Mouse (Mus musculus) kidney, postnatal 36 days (tissue): ENCODE results near the gene Tmod1.

Experiments used
- DNase-seq, 2 experiments: peaks; one replicate each; pipeline ENCODE4 v3.0.0; 2021 to 2022; ENCODE audit warnings: mixed read lengths in 2 of 2

The Tmod1 gene

DNA sequence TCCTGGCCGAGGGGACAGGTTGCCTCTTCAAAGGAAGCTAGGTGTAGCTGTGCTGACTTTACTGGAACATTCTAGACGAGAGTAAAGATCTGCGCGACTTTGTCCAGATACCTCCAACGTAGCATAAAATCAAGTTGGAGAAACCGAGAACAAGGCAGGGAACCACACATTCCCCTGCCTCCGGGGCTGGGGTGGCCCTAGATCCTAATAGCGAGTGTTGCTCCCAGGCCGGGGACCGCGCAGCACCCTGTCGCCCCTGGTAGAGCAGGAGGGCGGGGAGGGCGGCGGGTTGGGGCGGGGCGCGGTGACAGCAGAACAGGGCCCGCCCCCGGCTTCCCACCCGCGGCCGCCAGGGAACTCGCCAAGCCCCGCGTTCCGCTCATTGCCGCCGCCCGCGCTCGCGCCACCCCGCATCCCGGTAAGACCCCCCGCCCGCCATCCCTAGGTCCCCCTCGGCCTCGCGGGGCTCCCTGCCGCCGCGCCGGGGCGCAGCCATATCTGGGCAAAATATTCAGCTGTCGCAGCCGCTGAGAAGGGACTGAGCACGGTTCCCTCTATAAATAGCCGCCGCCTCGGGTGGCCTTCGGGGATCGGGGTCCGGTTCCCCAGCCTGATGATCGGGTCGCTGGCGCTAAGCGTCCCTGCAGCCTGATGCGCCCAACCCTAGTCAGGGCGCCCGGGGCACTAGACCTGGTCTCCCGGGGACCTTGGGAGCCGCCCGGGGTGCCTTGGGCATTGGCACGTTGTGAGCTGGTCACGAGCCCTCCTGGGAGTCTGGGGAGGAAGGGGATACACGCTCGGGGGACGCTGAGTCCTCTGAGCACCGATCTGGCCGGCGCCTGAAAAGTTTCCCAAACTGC lies at the start of gene Tmod1:
Gene Tmod1, plus strand, starts transcription at position 44 of the 860 bp plus-strand sequence.
- peak; percentile 38 to 80 for DNase-seq

DNA sequence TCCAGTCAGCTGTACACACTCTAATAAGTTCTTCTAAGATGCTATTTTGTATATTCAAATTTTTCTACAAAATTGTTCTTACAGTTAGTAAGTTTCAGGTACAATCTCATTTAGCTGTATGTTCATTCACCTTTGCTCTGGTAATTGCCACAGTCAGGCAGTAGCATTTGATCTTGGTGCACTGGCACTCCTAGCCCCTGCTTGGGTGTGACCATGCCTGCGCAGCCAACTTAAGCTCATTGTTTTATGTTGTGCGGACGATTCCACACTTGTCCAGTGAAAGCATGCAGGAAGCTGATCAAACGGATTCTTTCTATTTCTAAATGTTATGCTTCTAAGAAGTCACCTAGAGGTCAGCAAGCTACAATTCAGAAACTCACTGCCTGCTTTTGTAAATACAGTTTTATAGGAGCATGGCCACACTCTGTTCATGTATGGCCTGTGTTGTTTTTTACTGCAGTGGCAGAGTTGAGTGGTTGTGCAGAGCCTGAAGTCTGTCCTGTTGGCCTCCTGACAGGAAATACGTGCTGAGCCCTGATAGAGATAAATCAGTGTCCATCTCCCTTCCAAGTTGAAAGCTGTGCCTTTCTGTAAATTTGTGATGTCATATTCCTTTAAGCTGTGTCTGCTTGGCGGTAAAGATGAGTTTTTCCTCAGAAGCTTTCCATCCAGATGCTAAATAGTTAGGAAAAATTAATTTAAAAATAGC lies 48.2 kb upstream of the Tmod1 start:
- DNase-seq, result no peak

DNA sequence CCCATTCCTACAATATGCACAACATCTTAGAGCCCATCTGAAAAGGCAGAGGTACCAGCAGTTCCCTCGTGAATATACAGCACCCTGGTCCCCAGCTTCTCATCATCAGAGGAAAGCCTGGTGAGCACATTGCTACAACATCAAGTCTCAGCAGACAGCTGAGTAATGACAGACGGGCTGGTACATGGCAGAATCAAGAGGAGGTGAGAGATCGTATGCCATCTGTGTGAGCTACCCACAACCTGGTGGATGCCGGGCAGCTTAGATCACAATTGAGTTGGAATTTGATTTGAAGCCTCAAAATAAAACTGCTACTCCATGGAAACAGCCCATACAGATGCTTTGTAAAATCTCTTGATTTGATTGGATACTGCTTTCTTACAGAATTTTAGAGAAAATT lies 40.2 kb upstream of the Tmod1 start:
- no peak for DNase-seq

DNA sequence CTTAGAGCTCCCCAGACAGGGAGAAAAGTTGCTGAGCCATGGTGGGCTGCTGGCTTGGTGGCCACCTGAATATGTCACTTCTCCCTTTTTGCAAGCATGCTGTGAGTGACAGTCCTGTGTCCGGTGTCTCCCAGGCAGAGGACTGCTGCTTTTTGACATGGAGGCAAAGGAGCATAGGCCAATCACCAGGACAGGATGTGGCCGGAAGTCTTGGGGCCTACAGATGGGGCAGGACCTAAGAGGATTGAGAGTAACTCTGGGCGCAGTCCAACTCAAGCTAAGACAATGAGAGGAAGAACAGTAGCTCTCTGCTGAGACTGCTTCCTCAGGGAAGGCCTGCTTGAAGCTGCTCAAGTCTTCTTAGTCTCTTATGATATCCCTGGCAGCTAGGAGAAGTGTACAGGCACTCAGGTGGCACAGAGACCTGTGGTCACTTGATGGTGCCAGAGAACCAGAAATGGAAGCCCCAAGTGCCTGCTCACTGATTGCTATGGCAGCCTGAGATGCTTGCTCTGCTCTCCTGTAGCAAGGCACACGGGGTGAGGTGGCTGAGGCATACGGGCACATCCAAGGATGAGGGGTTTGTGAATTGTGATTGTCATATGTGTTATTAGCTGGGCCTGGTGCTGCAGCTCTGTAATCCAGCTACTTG lies 30.5 kb upstream of the Tmod1 start:
- DNase-seq, result peak; percentile 15

DNA sequence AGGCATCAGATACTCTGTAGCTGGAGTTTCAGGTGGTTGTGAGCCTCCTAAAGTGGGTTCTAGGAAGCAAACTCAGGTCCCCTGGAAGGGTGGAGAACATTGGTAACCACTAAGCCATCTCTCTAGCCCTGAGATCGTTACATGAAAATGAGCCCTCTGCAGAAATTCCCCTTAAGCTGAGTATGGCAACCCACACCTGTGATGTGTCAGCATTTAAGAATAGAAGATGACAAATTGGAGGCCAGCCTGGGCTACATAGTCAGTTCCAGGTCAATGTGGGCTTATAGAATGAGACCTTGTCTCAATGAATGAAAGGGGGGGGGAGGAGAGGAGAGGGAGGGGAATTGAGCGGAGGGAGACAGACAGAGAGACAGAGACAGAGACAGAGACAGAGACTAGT lies 27.0 kb upstream of the Tmod1 start:
- DNase-seq, result no peak

DNA sequence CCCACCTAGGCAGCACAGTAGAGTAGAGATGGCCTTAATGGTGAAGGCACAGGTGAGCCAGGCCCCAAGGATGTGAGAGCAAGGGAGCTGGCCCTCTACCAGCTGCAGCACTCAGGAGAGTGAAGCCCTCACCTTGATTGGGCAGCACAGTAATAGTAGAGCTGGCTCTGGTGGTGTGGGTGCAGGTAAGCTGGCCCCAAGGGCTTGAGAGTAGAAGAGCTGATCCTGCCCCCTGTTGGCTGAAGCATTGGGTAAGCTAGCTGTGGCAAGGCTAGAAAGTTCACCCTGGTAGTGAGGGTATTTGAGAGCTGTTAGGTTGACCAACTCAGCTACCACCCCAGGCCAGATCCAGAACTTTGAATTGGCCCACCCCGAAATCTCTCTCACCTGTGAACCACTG lies 23.1 kb upstream of the Tmod1 start:
- peak in 1 of 2 experiments; percentile 26 for DNase-seq

DNA sequence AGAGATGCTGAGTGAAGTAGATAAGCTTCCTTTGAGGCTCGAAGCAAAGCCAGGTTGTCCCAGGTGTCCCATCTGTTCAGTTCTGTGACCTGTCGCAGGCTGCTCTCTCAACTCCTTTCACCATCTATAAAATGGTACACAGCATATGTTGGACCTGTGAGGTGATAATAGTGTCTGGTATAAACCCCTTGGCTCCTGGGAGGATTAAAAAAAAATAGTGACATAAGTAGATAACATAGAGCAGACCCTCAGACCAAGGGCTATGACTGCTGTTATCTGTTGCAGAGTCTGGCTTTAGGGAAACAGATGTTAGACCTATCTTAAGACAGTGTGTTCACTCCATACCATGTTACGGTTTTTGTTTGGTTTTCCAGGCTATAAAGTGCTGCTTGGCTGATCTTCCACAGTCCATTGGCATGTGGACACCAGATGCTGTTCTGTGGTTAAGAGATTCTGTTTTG lies 15.7 kb upstream of the Tmod1 start:
- DNase-seq, result no peak

DNA sequence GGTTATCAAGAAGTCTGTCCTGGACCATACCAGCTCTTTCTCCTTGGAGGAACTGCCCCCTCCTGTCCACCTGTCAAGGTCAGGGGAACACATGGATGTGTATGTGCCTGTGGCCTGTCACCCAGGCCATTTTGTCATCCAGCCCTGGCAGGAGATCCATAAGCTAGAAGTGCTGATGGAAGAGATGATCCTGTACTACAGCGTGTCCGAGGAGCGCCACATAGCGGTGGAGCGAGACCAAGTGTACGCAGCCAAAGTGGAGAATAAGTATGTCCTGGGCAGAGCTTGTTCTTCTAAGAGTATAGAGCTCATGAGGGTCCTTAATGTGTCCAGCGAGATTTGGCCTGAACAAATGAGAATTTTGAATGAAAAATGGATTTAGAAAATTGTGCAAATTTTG lies 12.8 kb upstream of the Tmod1 start:
- peak in 1 of 2 experiments; percentile 74 for DNase-seq

DNA sequence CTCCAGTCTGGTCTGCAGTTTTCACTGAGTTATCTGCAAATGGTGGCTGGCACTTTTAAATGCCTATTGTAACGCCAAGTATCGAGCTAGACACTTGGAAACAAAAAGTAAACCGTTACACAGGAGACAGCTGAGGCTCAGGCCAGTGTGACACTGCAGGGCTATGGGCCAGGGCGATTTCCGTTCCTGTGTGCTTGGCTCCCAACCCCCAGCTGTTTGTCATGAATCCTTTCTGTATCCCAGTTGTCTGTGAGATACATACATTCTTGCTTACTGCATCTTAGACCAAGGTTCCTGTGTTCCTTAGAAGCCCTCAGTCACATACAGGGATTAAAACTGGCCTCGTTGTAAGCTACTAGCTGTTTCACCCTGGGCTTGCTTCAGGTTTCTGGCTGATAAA lies 10.5 kb upstream of the Tmod1 start:
- DNase-seq, result peak in 1 of 2 experiments; percentile 37

DNA sequence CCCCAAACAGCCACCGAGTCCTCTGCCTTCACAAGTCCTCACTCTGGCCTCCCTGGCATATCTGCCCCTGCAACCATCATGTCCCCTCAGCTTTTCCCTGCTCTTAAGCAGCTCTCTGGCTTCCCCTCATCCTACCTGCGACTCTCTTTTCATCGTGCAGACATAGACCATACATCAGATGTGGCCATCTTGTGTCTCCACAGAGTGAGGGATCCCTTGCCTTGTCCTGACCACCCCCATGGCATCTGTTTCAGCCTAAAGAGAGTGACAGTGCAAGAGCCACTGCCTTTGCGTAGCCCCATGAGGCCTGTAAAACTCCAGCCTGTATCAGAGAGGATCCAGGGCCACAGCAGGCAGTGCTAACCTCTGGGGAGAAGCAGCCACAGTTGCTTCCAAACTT lies 10.0 kb upstream of the Tmod1 start:
- DNase-seq, result no peak

DNA sequence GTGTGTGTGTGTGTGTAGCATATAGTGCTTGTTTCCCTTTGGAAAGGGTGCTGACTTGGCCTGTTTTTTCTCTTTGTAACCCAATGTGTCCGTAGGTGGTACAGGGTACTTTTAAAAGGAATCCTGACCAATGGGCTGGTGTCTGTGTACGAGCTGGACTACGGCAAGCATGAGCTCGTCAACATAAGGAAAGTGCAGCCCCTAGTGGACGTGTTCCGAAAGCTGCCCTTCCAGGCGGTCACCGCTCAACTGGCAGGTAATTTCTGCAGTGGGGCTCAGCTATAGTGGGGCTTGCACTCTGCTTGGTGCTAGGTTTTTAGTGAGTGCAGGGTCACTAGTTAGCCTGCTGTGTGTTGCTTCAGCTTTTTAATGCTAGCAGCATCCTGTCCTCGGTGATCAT lies 9.2 kb upstream of the Tmod1 start:
- DNase-seq, result peak in 1 of 2 experiments; percentile 63

DNA sequence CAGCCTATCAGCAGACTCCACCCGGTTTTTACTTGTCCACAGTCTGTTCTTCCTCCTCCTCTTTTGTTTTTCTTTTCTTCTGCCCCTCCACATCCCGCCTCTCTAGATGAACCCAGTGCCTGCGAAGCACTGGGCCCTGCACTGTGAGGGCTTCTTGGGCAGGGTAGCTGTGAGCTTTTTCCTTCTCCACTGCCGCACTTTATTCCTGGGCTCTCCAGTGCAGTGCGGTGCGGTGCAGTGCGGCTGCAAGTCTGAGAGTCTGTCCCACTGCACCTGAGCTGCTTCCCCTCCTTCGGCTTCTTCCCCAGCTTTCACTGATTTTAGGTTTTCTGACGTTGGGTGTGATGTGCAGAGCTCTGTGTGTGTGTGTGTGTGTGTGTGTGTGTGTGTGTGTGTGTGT lies 6.3 kb upstream of the Tmod1 start:
- DNase-seq, result no peak

DNA sequence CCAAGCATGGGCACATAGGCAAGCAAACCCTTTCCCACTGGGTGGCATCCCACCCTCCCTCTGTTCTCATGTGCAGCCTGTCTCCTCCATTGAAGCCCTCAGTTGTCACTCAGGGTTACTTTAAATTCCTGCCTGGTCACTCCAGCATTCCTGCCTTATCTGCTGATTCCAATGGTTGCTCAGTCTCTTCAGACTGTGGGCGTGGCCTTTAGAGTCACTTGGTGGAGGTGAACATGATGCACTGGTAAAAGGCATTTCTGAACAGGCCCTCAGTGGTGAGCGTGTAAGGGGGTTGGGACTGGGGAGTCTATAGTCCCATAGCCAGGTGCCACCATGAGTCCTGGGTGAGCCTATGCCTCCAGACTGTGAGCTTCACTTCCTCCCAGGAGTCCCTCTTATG lies 5.5 kb upstream of the Tmod1 start:
- no peak for DNase-seq

DNA sequence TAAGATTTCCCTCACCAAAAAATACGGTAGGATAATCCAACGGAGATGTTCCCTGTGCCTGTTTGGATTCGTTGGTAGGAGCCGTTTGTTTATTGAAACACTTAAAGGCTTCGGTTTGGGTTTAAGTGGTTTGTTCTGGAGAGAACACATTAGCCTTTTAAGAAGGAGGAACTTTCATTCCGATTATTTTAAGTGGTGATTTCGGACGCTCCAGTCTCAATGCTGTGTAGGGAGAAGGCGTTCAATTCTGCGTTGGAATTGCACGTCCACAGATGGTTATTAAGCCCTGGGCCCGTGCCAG lies 194 bp upstream of the Tmod1 start:
- DNase-seq, result no peak

DNA sequence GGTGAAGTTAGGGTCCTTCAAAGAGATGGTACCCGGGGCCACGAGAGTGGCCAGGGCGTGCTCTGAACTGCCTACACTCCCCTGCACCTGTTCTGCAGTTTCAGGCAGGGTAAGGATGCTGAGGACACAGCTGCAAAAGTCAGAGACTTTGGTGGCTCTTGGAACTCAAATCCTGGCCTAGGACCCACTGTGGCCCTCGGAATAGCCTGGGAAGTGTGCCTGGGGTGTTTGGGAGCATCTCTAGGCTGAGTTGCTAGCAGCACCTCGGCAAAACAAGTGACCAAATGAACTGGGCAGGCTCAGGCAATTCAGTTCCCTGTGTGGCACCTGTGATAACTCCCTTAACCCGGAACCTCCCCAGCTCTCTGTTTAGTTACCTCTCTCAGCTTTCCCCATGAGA lies 1.2 kb downstream of the Tmod1 start:
- no peak for DNase-seq

DNA sequence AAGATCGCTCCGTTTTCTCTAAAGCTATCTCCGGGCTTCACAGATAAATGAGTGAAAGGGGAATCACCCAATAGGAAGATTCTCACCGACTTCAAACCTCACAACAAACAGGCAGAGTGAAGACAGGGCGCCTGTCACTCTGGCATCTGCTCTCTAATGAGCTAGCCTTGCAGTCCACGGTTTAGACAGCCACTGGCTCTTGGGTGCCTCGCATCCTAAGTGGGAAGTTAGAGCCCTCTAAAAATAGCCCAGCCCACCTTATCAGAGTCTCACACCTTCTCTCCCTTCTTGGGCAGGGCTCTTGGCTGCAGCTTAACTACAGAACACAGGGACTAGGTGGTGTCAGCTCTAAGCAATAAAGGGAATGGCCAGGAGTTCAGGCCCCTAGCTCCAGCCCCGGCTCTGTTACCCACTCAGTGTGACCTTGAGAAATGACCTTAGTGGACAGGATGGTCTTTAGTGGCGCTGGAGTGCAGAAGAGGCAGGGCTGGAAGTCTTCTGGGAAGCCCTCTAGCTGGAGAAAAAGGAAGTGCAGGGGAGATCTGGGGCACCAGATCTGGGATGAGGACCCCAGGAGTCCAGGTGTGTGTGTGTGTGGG lies 2.0 kb downstream of the Tmod1 start:
- DNase-seq, result peak in 1 of 2 experiments; percentile 43

DNA sequence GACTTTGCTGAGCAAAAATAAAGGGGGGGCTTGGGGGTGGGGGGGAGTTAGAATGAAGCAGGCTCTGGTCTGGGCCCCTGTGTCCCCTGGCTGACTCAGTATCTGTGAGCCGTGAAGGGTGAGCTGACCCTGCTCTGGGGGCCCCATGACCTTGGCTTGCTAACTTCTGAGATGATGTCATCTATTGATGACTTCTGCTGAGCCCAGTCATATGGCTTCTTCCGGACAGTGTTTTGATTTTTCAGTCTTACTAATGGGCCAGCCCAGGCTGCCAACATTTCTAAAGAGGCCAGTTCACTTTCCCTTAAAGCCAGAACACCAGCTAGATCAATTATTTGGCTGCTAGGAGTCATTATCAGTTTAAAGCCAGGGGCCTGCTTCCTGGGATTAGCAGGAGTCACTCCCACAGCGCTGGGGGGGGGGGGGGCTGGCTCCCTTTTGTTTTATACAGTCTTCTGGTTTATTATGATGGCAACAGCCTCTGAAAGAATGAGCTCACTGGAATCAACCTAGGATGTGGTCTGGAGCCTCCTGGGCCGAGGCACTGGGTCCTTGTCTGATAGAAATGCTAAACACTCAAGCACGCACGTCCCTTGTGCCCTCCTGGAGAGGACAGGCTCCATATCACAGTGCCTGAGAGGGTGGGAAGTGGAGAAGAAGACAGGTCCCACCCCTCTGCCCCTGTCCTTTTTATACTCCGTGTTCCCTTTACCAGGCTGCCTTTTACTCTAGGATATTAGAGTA lies 3.2 kb downstream of the Tmod1 start:
- no peak for DNase-seq

DNA sequence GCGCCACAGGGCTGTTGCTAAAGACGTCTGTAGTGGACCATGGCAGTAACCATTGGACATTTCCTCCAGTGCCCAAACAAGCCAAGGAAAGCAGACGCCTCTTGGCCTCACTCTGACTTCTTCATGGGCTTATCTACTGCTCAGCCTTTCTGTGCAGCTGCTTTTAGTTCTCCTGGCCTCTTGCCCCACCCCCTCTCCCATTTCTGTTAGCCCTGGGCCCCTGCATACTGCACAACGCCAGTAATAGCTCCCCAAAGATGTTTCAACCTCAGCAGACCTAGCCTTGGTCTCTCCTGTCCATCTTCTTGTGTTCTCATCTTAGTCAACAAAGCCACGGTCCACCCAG lies 3.7 kb downstream of the Tmod1 start:
- no peak for DNase-seq

DNA sequence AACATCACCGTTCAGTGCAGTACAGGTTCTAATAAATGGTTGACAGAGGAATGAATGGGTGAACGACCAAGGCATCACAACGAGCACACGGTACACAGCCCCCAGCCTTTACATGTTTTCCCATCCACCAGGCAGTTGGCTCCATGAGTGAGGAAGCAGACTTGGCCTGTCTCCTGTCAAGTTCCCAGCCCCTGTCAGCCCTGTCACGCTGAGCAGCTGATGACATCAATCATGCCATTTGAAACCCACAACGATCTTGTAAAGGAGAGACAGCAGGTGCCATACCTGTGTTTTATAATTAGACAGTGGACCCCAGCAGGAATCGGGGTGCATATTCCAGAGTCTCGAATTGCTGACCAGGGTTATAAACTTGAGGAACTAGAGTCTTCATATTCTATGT lies 4.6 kb downstream of the Tmod1 start:
- DNase-seq, result no peak

DNA sequence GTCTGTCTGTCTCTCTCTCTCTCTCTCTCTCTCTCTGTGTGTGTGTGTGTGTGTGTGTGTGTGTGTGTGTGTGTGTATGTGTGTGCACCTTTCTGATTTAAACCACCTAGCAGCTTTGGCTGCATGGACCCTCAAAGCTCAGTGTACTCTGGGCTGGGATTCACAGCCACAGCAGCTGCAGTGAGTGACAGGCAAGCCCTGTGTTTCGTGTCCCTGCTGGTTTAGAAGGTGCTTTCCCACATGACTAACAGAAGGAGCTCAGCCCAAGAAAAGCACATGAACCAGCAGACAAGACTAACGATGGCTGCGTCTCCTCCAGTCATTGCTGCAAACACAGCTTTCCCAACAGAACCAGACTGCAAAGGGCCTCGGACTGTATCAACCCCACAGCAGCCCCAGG lies 9.2 kb downstream of the Tmod1 start:
- no peak for DNase-seq

DNA sequence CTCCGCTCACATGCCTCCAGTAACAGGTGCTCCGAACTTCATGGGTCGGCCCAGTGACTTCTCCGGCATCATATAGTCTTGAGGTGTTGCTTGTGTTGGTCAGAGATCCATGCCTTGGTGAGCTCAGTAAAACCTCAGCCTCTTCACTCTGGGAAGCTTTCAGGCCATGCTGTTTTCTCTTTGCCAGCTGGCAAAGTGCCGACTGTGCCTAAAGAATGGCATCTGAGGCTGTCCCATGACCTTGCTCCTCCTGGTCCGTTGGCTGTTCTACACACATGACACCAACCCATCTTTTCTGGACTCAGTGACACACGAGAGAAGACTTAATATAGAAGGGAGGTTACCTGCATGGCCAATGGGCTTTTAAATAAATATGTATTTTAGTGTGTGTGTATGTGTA lies 9.7 kb downstream of the Tmod1 start:
- DNase-seq, result no peak

DNA sequence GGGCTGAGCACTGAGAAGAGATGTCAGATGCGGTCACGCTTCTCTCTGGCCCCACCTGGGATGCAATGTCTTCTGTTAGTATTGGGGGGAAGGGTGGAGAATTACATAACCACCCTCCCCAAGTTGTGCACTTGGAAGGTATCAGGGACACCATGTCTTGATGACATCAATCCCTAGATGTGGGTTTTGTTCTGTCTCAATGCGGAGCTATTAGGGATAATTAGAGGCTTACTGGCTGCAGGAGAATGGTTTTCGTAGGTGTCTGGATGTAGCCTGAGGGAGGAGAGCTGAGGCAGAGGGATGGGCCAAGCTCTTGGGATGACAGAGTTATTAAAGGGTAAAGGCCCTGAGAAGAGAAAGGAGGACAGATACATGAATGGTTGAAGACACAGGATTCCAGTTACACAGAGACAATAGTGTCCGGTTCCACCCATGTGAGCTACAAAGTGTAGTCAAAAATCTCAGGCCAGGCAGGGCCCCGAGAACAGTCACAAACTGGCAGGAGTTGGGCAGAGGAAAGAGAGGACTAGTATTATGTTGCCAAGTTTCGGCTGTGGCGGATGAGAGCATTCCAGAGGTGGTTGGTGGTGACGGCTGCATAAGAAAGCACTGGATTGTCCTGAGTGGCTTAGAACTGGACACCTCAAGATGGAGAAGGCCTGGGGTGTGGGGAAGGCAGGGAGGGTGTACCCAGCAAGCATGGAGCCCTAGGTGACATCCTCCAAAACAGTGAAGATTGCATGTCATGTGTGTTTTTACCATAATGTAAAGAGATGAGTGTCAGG lies 14.8 kb downstream of the Tmod1 start:
- DNase-seq, result no peak
